Mouse (Mus musculus) heart, embryonic 16.5 days (tissue): Measurements from ENCODE around the gene Endou. TPM values are rescaled to one million over a fixed set of nuclear protein-coding genes. Genes with fewer than 3 reads are reported as not detected.

Experiments used
- ATAC-seq: fragments of 200-750 bp; cut with Nextera tagmentation; replicated peaks from 2 replicates; pipeline ENCODE4 v1.8.0; 2017; ENCODE audit warnings: moderate number of reproducible peaks; ENCODE audit not compliant: insufficient read depth, low FRiP score; ENCODE audit errors: extremely low read depth
- H3K27ac ChIP-seq: fragments of 300-500 bp; sonication (generic); 2 replicates; pipeline ENCODE4 v1.5.1; 2014; ENCODE audit warnings: mild to moderate bottlenecking, low read length, control low read depth, moderate library complexity
- H3K27me3 ChIP-seq: fragments of 300-500 bp; sonication (generic); 2 replicates; pipeline ENCODE4 v1.6.1; 2014; ENCODE audit warnings: low read length, mixed read lengths; ENCODE audit not compliant: control insufficient read depth, insufficient read depth
- H3K36me3 ChIP-seq: fragments of 300-500 bp; sonication (generic); 2 replicates; pipeline ENCODE4 v1.6.1; 2014; ENCODE audit not compliant: control insufficient read depth, insufficient read depth
- H3K4me1 ChIP-seq: fragments of 300-500 bp; sonication (generic); 2 replicates; pipeline ENCODE4 v1.6.1; 2014; ENCODE audit warnings: low read length, mixed read lengths; ENCODE audit not compliant: control insufficient read depth, insufficient read depth
- H3K4me2 ChIP-seq: fragments of 300-500 bp; sonication (generic); 2 replicates; pipeline ENCODE4 v1.6.1; 2014; ENCODE audit warnings: low read depth, mild to moderate bottlenecking, control low read depth, low read length
- H3K4me3 ChIP-seq: fragments of 300-500 bp; sonication (generic); 2 replicates; pipeline ENCODE4 v1.5.1; 2014; ENCODE audit warnings: mild to moderate bottlenecking, control low read depth, low read length
- H3K9ac ChIP-seq: fragments of 300-500 bp; sonication (generic); 2 replicates; pipeline ENCODE4 v1.6.1; 2014; ENCODE audit warnings: low read length, control low read depth
- H3K9me3 ChIP-seq: fragments of 300-500 bp; sonication (generic); replicated peaks from 2 replicates; pipeline ENCODE4 v1.6.1; 2016; ENCODE audit warnings: low read length; ENCODE audit not compliant: control insufficient read depth
- WGBS: fragments of 180-500 bp; shearing (Covaris S2); extraction: QIAGEN DNeasy Blood & Tissue Kit; methylation state at CpG from one replicate; pipeline ENCODE4 v1.1.7; 2014; 5-methylcytosine and 5-hydroxymethylcytosine counted together
- polyA plus RNA-seq: library from polyadenylated mRNA; unstranded; fragments of >200 nt; fragmentation: Nextera tagmentation; extraction: Ambion mirVana; gene quantifications from 2 replicates; pipeline ENCODE4 v1.2.1, GENCODE M21; 2015

Gene Endou
- polyA plus RNA-seq, 1 experiment from 2014 or later = 9.6 TPM

DNA sequence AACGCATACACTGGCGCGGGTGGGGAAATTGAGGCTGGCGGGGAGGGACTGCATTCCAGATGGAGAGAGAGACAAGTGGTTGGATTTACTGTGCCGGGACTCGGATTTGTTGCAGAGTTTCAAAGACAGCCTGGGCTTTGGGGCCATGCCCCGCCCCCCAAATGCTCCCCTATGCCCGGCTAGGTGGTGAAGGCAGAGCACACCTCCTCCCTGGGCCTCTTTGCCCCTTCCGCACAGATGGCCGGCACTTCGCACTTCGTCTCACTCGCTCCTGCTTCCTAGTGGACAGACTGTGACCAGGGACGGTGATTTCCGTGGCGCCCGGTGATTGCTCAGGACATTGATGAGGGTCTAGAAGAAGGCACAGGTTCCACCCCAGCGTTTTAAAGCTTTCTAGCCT, 37.1 kb upstream of the Endou start:
- Histone ChIP-seq H3K4me2 (peak overlapping the region; percentile 99), H3K9ac (peak overlapping the region; percentile 84), H3K27me3 (0 out of 2 replicates have a peak, but pooled peaks cover 2% of the 10 kb centered on the region), H3K36me3 (no peaks in the 10 kb centered on the region), H3K4me3 (peak overlapping the region; percentile 64), H3K9me3 (no peaks in the 10 kb centered on the region), H3K27ac (peak overlapping the region; percentile 89), H3K4me1 (peaks cover 29% of the 10 kb centered on the region)
- under 1% methylated on average over 18 of the region's 18 CpGs for WGBS
- no peak; the same call in 1 of the 2 replicates for ATAC-seq

DNA sequence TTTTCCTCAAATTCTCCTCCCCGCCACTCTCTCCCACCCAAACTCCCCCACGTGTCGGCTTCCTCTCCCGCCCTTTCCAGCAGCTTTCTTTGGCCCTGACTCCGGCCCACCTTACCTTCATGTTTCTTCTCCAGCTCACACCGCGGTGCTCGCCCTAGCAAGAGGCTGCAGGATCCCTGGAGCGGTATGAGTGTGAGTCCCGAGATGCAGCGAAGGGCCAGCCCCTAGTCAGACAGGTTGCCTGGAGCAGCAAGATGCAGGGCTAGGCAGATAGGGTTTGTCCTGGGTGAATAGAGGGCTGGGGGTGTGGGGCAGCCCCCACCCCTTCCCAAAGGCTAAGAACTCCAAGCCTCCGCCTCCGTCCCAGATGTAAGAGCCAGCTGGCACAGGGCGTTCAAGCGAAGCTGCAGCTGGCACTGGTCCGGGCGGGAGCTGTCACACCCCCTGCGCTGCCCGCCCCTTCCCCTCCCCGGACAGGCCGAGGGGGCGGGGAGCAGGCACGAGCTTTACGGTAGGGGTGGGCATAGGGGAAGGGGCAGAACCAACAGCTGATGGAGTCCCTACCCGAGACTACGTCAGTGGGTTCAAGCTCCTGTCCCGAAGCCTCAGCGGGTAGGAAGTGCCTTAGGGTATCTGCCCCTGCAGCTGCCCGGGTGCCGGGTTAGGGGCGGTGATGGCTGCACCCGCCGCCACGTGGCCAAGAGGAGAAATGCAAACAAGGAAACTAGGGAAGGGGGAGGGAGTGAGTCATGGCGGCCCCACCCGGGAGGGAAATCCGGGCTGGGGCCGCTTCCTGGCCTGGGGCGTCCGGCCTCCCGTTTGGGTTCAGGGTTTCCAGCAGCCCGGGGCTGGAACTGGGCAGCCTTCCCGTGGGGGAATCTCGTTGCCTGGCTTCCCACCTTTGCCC, 36.4 kb upstream of the Endou start, which contains the start of gene Rapgef3:
Rapgef3 (minus strand) TSS at position 693 of the 907 bp plus-strand sequence.
- H3K27me3 ChIP-seq = 0 out of 2 replicates have a peak, but pooled peaks cover 2% of the 10 kb centered on the region
- H3K36me3 ChIP-seq = no peaks in the 10 kb centered on the region
- H3K4me1 ChIP-seq = peaks cover 22% of the 10 kb centered on the region
- 1% methylated on average over 44 of the region's 44 CpGs for WGBS
- ATAC-seq = peak; percentile 84
- peak within 1 kb of the TSS; percentile 84 for H3K9ac ChIP-seq
- H3K27ac ChIP-seq = peak within 1 kb of the TSS; percentile 89
- H3K9me3 ChIP-seq = no peaks in the 10 kb centered on the region
- peak within 1 kb of the TSS; percentile 99 for H3K4me2 ChIP-seq
- peak within 1 kb of the TSS; percentile 64 for H3K4me3 ChIP-seq

DNA sequence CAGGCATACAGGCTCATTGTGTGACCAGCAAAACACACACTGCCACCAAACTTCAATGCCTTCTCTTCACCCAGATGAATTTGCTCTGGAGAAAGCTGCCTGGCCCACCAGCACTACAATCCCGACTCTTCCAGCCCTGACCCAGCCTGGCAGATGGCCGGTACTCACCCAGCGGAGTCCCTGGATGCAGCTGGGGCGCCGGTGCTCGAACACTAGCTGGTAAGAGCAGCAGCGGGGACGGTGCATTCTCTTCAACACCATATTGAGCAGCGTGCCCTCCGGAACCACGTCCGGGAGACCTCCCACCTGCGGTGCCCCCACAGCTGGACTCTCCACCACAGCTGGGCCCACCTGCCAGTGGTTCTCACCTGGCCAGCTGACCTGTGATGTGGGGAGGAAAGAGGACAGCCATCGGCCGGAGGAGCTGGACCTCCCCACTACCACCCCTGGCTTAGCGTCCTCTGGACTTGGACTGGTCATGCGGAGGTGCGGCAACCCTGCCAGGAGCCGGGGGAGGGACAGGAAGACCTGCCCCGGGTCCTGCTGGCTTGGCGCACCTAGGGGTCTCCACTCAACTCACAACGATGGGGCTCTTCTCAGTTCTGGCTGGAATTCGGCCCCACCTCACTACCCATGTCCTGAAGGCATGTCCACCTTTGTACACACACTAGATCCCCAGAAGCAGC, 35.6 kb upstream of the Endou start:
- ATAC-seq = no peak
- H3K4me1 ChIP-seq = peaks cover 19% of the 10 kb centered on the region
- 0 out of 2 replicates have a peak, but pooled peaks cover 2% of the 10 kb centered on the region for H3K27me3 ChIP-seq
- no peaks in the 10 kb centered on the region for H3K36me3 ChIP-seq
- 9% methylated on average over 23 of the region's 23 CpGs for WGBS
- no peaks in the 10 kb centered on the region for H3K9me3 ChIP-seq
- peak overlapping the region; percentile 64 for H3K4me3 ChIP-seq
- peak overlapping the region; percentile 84 for H3K9ac ChIP-seq
- H3K27ac ChIP-seq = peak overlapping the region; percentile 89
- H3K4me2 ChIP-seq = peak overlapping the region; percentile 99

DNA sequence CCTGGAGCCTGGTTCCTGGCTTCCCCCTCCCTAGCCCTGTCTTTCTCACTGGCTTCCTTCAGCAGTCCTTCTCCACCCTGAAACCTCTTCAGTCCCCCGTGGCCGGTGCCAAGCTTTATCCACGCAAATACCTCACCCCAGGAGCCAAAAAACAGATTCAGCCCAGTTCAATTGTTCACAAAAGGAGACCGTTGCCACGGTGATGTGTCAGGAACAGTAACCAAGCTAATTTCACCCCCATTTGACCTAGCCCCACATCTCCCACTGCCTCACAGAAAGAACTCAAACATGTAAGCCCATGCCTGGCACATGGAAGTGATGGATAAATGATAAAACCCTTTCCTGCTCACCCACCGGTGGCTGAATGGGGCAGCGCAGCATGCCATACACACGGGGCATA, 35.1 kb upstream of the Endou start:
- peak overlapping the region; percentile 64 for H3K4me3 ChIP-seq
- peak overlapping the region; percentile 89 for H3K27ac ChIP-seq
- no peaks in the 10 kb centered on the region for H3K36me3 ChIP-seq
- H3K4me1 ChIP-seq = peaks cover 19% of the 10 kb centered on the region
- H3K27me3 ChIP-seq = 0 out of 2 replicates have a peak, but pooled peaks cover 2% of the 10 kb centered on the region
- H3K9ac ChIP-seq = peak overlapping the region; percentile 84
- ATAC-seq = no peak
- H3K9me3 ChIP-seq = no peaks in the 10 kb centered on the region
- WGBS = 28% methylated on average over 8 of the region's 8 CpGs
- H3K4me2 ChIP-seq = peak overlapping the region; percentile 99

DNA sequence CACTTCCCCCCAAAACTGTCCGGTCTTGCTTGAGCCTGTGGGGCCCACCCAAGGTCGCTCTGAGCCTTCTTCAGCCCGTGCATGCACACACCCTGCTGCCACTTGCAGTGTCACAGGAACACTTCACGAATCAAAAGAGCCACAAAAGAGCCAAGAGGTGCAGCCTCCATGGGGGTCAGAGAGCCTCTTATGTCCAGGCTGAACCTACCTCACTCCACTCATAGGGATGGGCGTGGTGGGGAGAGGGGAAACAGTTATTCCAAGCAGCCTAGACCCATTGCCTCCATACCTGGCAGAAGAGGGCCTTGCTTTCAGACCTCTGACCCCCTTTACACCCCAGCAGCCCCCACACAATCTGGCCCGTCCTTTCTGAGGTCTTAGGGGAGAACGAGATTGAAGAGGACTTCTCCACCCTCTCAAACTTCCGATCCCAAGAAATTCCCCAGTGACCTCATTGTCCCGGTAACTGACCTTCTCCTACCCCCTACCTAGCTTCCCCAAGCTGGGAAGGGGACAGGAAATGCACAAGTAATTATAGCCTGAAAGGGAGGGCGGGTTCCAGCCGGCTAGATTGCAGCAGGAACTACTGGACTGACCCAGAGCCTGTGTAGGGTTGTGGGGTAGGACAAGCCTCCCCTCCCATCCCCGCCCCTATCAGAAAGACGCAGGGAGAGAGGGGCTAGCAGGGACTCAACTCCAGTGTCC, 34.1 kb upstream of the Endou start:
- ATAC-seq = no peak
- no peaks in the 10 kb centered on the region for H3K9me3 ChIP-seq
- H3K36me3 ChIP-seq = no peaks in the 10 kb centered on the region
- peak overlapping the region; percentile 64 for H3K4me3 ChIP-seq
- H3K27ac ChIP-seq = peak overlapping the region; percentile 38; the same call in 1 of the 2 replicates
- peak overlapping the region; percentile 56 for H3K9ac ChIP-seq
- 0 out of 2 replicates have a peak, but pooled peaks cover 2% of the 10 kb centered on the region for H3K27me3 ChIP-seq
- H3K4me2 ChIP-seq = peak overlapping the region; percentile 99
- H3K4me1 ChIP-seq = peaks cover 19% of the 10 kb centered on the region
- WGBS = 40% methylated on average over 13 of the region's 13 CpGs

DNA sequence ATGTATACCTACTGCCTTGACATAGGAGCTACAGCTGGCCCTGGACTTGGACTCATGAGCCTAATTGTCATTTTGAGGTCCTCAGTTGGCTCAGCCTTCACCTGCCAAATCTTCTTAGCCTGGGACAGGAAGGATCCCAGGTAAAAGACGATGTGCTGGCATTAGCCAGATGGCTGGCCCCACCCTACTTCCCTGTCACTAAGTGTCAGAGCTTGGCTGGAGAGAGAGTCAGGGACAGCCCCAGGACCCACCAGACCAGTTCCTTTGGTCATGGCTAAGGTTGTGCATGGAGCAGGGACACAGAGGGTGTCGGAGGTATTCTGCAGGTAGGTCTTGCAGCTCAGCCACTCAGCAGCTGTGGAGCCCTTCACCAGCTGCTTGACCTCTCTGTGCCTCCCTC, 33.4 kb upstream of the Endou start:
- H3K4me1 ChIP-seq = peaks cover 19% of the 10 kb centered on the region

DNA sequence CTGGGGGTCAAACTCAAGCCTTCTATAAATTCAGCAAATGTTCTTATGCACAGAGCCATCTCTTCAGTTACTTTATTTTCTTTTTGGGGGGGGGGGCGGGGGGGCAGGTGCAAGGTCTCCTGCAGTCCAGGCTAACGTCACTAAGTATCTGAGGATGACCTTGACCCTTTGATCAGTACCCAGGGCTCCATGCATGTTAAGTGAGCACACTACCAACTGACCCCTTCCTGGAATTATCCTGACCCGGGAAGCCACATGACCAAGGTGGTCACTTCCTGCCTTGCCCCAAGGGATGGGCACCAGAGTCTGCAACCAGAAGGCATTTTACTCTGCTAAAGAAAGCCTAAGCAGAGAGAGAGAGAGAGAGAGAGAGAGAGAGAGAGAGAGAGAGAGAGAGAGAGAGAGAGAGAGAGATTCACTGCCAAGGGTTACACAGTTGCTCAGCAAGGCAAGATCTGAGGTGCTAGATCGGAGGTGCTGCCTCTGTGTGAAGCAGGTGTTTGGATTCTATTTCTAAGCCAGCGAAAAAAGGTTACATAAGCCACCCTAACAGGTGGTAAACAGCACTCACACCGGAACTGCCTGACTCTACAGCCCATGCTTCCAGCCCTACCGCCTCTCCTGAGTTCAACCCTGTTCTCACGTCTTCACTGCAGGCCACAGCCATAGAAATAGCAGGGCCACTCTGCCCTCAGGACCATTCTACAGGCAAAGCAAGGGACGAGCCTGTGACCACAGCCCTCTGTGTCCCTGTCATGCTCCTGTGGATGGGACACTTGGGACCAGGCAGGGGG, 32.3 kb upstream of the Endou start:
- no peaks in the 10 kb centered on the region for H3K36me3 ChIP-seq
- peaks cover 17% of the 10 kb centered on the region for H3K4me1 ChIP-seq
- H3K27me3 ChIP-seq = 0 out of 2 replicates have a peak, but pooled peaks cover 2% of the 10 kb centered on the region
- no peak overlapping the region for H3K4me3 ChIP-seq
- no peak overlapping the region for H3K9ac ChIP-seq
- ATAC-seq = no peak
- peak overlapping the region; percentile 9; the same call in 1 of the 2 replicates for H3K4me2 ChIP-seq
- H3K9me3 ChIP-seq = no peaks in the 10 kb centered on the region
- WGBS = 63% methylated on average over 9 of the region's 9 CpGs
- H3K27ac ChIP-seq = peak overlapping the region; percentile 21; the same call in 1 of the 2 replicates

More for the DNA sequence above, 33.4 kb upstream of the Endou start:
- Histone ChIP-seq H3K4me3 (no peak overlapping the region; the same call in 1 of the 2 replicates), H3K9ac (no peak overlapping the region), H3K36me3 (no peaks in the 10 kb centered on the region), H3K9me3 (no peaks in the 10 kb centered on the region), H3K27me3 (0 out of 2 replicates have a peak, but pooled peaks cover 2% of the 10 kb centered on the region), H3K27ac (no peak overlapping the region; the same call in 1 of the 2 replicates), H3K4me2 (peak overlapping the region; percentile 99; the same call in 1 of the 2 replicates)
- 65% methylated on average over 2 of the region's 2 CpGs for WGBS
- ATAC-seq = no peak

DNA sequence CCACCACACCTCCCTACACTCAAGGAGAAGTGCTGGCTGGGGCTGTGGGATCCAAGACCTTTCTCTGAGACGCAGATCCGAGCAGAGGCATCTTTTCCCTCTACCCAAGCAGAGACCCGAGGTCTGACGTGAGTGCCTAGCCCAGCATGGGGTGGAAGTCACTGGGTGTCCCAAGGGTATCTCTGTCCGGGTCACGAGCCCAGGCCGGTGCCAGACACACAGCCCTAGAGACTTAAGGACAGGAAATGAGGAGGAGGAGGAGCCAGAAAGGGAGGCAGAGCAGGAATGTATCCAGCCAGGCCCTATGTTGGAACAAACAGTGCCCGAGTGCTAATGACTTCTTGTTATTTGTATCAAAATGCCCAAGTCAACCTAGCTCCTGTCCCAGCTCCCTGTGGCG, 31.6 kb upstream of the Endou start:
- Histone ChIP-seq H3K4me2 (peak overlapping the region; percentile 9; the same call in 1 of the 2 replicates), H3K27ac (no peak overlapping the region), H3K27me3 (0 out of 2 replicates have a peak, but pooled peaks cover 2% of the 10 kb centered on the region), H3K4me3 (no peak overlapping the region), H3K4me1 (peaks cover 12% of the 10 kb centered on the region), H3K9me3 (no peaks in the 10 kb centered on the region), H3K36me3 (no peaks in the 10 kb centered on the region), H3K9ac (no peak overlapping the region)
- ATAC-seq = no peak
- 59% methylated on average over 9 of the region's 9 CpGs for WGBS
